Mouse (Mus musculus) G1E (cell line): ENCODE results near the gene Usp49.

Experiments used
- CTCF ChIP-seq: IDR thresholded peaks from 2 replicates; pipeline ENCODE4 v1.5.1; 2012; ENCODE audit warnings: low read depth, low read length, inconsistent platforms, mixed read lengths
- GATA1 ChIP-seq: IDR thresholded peaks from 2 replicates; pipeline ENCODE4 v1.6.1; 2012; ENCODE audit warnings: borderline replicate concordance, low read length, inconsistent platforms, mixed read lengths

DNA sequence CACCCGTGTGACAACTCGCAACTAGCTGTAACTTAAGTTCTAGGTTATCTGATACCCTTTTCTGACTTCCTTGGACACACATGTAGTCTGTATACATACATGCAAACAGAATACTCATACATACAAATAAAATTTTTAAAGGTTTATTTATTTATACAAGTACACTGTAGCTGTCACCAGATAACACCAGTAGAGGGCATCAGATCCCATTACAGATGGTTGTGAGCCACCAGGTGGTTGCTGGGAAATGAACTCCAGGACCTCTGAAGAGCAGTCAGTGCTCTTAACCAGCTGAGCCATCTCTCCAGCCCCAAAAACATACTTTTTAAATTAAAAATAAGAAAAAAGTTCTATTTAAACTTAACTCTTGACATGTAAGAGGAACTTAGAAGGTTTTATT lies 12.5 kb downstream of the Usp49 start:
- TF ChIP-seq CTCF (no peak), GATA1 (no peak)
